Mouse (Mus musculus) liver, adult 2 months (tissue): ENCODE results near the gene Tinagl1. TPM values are rescaled to one million over a fixed set of nuclear protein-coding genes. Genes with fewer than 3 reads are reported as not detected.

ENCODE experiments used
- DNase-seq: peaks from one replicate; pipeline ENCODE4 v3.0.0-alpha.2; 2011; ENCODE audit warnings: low read depth, low spot score; ENCODE audit errors: extremely low read depth
- H3K27ac ChIP-seq: fragments of 200-500 bp; replicated peaks from 2 replicates; pipeline ENCODE4 v1.5.1; 2012; ENCODE audit warnings: low read depth, mild to moderate bottlenecking, control low read depth, inconsistent platforms, low read length; ENCODE audit not compliant: insufficient read depth
- H3K27me3 ChIP-seq: fragments of 200-500 bp; 2 replicates; pipeline ENCODE4 v1.6.1; 2012; ENCODE audit warnings: mild to moderate bottlenecking, moderate library complexity, low read length, inconsistent platforms; ENCODE audit not compliant: control insufficient read depth, insufficient read depth
- H3K36me3 ChIP-seq: fragments of 200-500 bp; 2 replicates; pipeline ENCODE4 v1.6.1; 2012; ENCODE audit warnings: low read length, inconsistent platforms; ENCODE audit not compliant: control insufficient read depth, insufficient read depth
- H3K4me1 ChIP-seq: fragments of 200-500 bp; 2 replicates; pipeline ENCODE4 v1.6.1; 2011; ENCODE audit warnings: low read length; ENCODE audit not compliant: control insufficient read depth, insufficient read depth
- H3K4me3 ChIP-seq: fragments of 200-500 bp; 2 replicates; pipeline ENCODE4 v1.5.1; 2011; ENCODE audit warnings: low read depth, mild to moderate bottlenecking, control low read depth, low read length, moderate library complexity; ENCODE audit not compliant: insufficient read depth
- H3K79me2 ChIP-seq: fragments of 200-500 bp; 2 replicates; pipeline ENCODE4 v1.6.1; 2012; ENCODE audit warnings: inconsistent platforms, mild to moderate bottlenecking, low read length, moderate library complexity; ENCODE audit not compliant: control insufficient read depth, insufficient read depth
- H3K9ac ChIP-seq: fragments of 200-500 bp; 2 replicates; pipeline ENCODE4 v1.6.1; 2012; ENCODE audit warnings: low read depth, mild to moderate bottlenecking, control low read depth, inconsistent platforms, low read length
- CTCF ChIP-seq: fragments of 200-500 bp; IDR thresholded peaks from 2 replicates; pipeline ENCODE4 v1.5.1; 2011; ENCODE audit warnings: low read depth, low read length, control low read depth
- POLR2A ChIP-seq: fragments of 200-500 bp; IDR thresholded peaks from 2 replicates; pipeline ENCODE4 v1.6.1; 2011; ENCODE audit warnings: low read length, control low read depth; ENCODE audit not compliant: insufficient read depth; ENCODE audit errors: extremely low read depth
- WGBS: fragments of 180-500 bp; shearing (Covaris S2); methylation state at CpG from one replicate; pipeline ENCODE4 v1.1.7; 2018; 5-methylcytosine and 5-hydroxymethylcytosine counted together
- polyA plus RNA-seq: library from polyadenylated mRNA; depleted of rRNA; stranded (reverse); fragments of >200 nt; gene quantifications from 2 replicates; pipeline ENCODE4 v1.2.3, GENCODE M21; 2012
- total RNA-seq: library from RNA; depleted of rRNA; stranded (reverse); fragments of >200 nt; gene quantifications from 2 replicates; pipeline ENCODE4 v1.2.3, GENCODE M21; 2014

Gene Tinagl1
- total and polyA plus RNA-seq, 2 experiments, result 13.3 to 35.3 TPM

- H3K27me3 ChIP-seq, result no peaks in the 10 kb centered on the region
- DNase-seq, result no peak
- WGBS, result 67% methylated on average over 10 of the region's 10 CpGs
- no peak overlapping the region for H3K4me3 ChIP-seq
- no peak overlapping the region for H3K27ac ChIP-seq
- H3K79me2 ChIP-seq, result no peaks in the 10 kb centered on the region
- TF ChIP-seq CTCF (no peak), POLR2A (no peak)
- H3K36me3 ChIP-seq, result no peaks in the 10 kb centered on the region
- no peak overlapping the region for H3K9ac ChIP-seq
- H3K4me1 ChIP-seq, result no peaks in the 10 kb centered on the region
These were observed 26.5 kb downstream of the Tinagl1 start for GRCm38 (mm10) chr4:130148405-130148804.

- no peak for DNase-seq
- Histone ChIP-seq H3K4me1 (peaks cover 2% of the 10 kb centered on the region; the same call in 1 of the 2 replicates), H3K27me3 (peaks cover 10% of the 10 kb centered on the region), H3K27ac (no peak overlapping the region), H3K4me3 (no peak overlapping the region), H3K79me2 (no peaks in the 10 kb centered on the region), H3K9ac (no peak overlapping the region), H3K36me3 (no peaks in the 10 kb centered on the region)
- WGBS, result 63% methylated on average over 3 of the region's 3 CpGs
- TF ChIP-seq POLR2A, result no peak
- no peak for TF ChIP-seq CTCF
These were observed 33.1 kb downstream of the Tinagl1 start for GRCm38 (mm10) chr4:130141786-130142185.

- DNase-seq, result no peak
- Histone ChIP-seq H3K4me3 (no peak overlapping the region), H3K4me1 (peaks cover 2% of the 10 kb centered on the region; the same call in 1 of the 2 replicates), H3K27me3 (peaks cover 10% of the 10 kb centered on the region), H3K79me2 (no peaks in the 10 kb centered on the region), H3K27ac (no peak overlapping the region), H3K36me3 (no peaks in the 10 kb centered on the region), H3K9ac (no peak overlapping the region)
- WGBS, result 56% methylated on average over 9 of the region's 9 CpGs
- TF ChIP-seq CTCF (no peak), POLR2A (no peak)
These were observed 33.9 kb downstream of the Tinagl1 start for GRCm38 (mm10) chr4:130140992-130141402.

- WGBS, result 6% methylated on average over 15 of the region's 15 CpGs
- Histone ChIP-seq H3K9ac (no peak within 1 kb of the TSS), H3K4me1 (peaks cover 2% of the 10 kb centered on the region; the same call in 1 of the 2 replicates), H3K79me2 (no peaks in the 10 kb centered on the region), H3K4me3 (no peak within 1 kb of the TSS), H3K27me3 (peaks cover 10% of the 10 kb centered on the region), H3K36me3 (no peaks in the 10 kb centered on the region), H3K27ac (no peak within 1 kb of the TSS)
- no peak for DNase-seq
- TF ChIP-seq CTCF (no peak), POLR2A (no peak)
These were observed 35.8 kb downstream of the Tinagl1 start, which contains the start of gene Hcrtr1 for GRCm38 (mm10) chr4:130139214-130139492. Hcrtr1 (minus strand) TSS chr4:130139359.

- 3% methylated on average over 56 of the region's 57 CpGs for WGBS
- H3K27me3 ChIP-seq, result peaks cover 10% of the 10 kb centered on the region
- H3K27ac ChIP-seq, result no peak overlapping the region
- no peak overlapping the region for H3K9ac ChIP-seq
- DNase-seq, result no peak
- no peaks in the 10 kb centered on the region for H3K36me3 ChIP-seq
- H3K79me2 ChIP-seq, result no peaks in the 10 kb centered on the region
- H3K4me1 ChIP-seq, result peaks cover 2% of the 10 kb centered on the region; the same call in 1 of the 2 replicates
- H3K4me3 ChIP-seq, result no peak overlapping the region
- TF ChIP-seq POLR2A (no peak), CTCF (peak; percentile 80)
These were observed 36.3 kb downstream of the Tinagl1 start for GRCm38 (mm10) chr4:130138441-130139213.

- WGBS, result 76% methylated on average over 6 of the region's 6 CpGs
- no peak for TF ChIP-seq CTCF
- TF ChIP-seq POLR2A, result no peak
- H3K27ac ChIP-seq, result no peak overlapping the region
- no peaks in the 10 kb centered on the region for H3K36me3 ChIP-seq
- peaks cover 2% of the 10 kb centered on the region; the same call in 1 of the 2 replicates for H3K4me1 ChIP-seq
- H3K4me3 ChIP-seq, result no peak overlapping the region
- no peak overlapping the region for H3K9ac ChIP-seq
- H3K27me3 ChIP-seq, result no peaks in the 10 kb centered on the region
- H3K79me2 ChIP-seq, result no peaks in the 10 kb centered on the region
- no peak for DNase-seq
These were observed 41.5 kb downstream of the Tinagl1 start for GRCm38 (mm10) chr4:130133399-130133798.
